Mouse (Mus musculus): ENCODE measurements around the gene Fkbp5.

The Fkbp5 gene

DNA sequence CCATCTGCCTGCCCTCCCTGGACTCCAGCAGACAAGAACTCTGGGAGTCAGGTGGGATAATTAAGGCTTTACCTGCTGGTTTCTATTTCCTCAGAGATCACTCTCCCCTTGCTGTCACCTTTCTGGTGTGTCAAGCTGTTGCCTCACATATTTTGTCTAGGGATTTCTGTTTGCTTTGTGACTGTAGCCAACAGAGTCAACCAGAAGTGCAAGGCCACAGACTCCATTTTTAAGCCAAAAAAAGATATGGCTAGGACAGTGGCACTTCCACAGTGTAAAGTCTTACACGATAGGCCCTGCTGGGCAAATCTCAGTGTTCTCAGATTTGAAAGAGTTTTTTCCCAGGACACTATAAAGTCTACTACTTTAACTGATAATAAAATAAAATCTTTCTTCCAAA is 56.9 kb downstream of the Fkbp5 start:
- DNase-seq (ENCODE audit: inconsistent ontology term), result no peak

DNA sequence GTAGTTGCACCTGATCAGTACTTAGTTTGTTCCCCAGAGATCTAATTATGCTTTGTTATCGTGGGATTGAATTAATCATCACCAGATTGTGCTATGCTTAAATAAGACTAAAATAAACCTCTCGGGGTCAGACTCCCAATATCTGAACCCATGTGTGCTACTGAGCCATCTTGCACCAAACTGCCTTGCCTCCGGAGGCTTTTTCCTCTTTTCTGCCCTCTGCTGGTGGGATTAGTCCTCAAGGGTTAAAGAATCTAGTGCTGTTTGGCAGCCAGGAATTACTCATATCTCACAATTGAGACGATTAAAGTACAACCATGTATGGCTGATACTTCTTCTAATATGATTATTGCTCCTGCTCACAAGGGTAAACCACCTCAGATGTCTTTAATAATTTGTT is 62.2 kb downstream of the Fkbp5 start:
- DNase-seq (ENCODE audit: inconsistent ontology term), result no peak

DNA sequence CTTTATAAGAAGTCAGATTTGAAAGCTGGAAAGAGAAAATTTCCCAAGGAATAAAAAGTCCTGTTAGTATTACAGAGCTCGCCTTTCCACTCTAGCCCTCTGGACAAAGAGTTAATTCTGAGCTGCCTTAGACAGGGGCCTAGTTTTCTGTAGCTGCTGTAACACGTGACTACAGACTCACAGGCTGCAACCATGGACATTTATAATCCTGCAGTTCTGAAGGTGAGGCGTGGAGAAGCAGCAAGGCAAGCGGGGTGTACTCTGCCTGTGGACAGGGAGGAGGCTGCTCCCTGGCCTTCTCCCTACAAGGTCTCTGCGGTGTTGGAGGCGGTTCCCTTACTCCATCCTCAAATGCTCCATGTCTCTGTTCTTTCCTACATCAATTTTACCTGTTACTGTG is 64.4 kb downstream of the Fkbp5 start:
- no peak for DNase-seq (ENCODE audit: inconsistent ontology term)

DNA sequence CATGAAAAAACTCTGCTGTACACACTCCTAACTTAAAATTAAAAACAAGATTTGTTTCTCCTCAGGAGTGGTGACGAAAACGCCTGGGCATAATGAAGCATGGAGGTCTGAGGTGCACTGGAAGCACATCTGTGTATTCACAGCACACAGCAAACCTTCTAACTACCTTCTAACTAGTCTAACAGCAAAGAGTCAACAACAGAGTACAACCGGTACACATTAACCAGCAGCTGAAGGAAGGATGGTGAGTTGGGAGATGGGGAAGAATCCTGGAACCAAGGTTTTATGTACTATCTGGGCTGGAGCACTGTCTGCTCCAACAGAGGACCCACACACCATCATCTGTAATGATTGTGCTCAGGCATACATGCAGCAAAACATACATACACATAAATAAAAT is 65.4 kb downstream of the Fkbp5 start:
- no peak for DNase-seq (ENCODE audit: inconsistent ontology term)

DNA sequence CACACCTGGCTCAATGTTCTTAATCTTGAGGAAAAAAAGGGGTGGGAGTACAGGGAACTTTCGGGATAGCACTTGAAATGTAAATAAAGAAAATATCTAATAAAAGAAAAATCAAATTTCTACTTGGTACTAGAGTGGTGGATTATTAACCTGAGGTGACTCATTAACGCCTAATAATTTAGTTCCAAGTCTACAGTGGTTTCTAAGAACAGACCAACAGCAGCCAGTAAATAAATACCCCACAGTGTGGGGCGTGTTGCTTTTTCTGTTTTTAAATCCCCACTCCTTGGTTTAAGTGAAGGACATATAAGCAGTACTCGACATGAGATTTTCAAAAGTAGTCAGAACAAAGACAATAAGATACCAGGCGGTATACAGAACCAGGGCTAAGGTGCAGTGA is 65.8 kb downstream of the Fkbp5 start:
- no peak for DNase-seq (ENCODE audit: inconsistent ontology term)

DNA sequence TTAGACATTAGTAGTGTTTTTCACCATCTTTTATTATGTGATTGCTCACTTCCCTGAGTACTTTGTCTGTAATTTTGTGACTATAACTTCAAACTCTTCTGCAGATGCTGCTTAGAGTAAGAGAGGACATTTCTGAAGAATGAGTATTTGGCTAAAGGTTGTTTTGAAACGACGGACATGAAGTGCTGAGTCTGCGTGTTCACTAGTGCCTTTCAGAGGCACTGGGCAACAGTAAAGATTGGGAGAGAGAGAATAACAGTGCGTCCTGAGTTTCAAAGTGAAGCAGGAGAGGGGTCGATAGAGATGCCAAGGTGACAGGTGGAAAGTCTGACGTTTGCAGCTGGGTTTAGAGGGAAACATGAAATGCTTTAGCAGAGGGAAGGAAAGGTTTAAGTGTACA is 69.1 kb downstream of the Fkbp5 start:
- DNase-seq (ENCODE audit: inconsistent ontology term), result no peak

DNA sequence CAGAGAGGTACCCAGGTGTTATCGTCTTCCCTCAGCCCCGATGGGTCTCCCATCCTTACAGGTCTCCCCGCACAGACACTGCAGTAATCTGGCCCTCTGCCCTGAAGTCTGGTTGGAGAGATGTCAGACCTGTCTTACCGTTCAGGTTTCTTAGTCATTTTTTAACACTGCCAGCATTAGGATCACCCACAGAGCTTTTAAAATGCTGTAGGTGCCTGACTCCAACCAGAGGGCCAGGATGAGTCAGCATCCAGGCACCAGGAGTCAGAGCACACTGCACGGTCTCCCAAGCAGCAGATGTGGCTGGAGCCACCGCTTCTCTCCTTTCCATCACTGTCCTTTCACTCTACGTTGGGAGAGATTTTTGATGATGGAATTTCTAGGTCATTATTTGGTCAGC is 69.5 kb downstream of the Fkbp5 start:
- DNase-seq (ENCODE audit: inconsistent ontology term), result no peak

DNA sequence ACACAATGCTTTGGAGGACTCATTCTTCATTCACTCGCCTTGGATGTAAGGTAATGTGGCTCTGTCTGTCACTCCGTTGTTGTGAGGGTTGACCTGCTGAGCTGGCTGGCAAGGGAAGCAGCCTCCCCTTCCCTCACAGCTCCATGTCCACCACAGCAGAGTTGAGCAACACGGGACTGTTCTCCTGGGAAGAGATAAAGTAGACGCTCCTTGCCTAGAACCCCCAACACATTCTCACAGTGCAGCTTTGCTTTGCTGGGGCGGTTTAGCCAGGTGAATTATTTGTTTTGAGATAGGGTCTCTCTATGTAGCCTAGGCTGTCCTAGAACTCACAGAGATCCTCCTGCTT is 70.5 kb downstream of the Fkbp5 start:
- DNase-seq (ENCODE audit: inconsistent ontology term), result no peak

DNA sequence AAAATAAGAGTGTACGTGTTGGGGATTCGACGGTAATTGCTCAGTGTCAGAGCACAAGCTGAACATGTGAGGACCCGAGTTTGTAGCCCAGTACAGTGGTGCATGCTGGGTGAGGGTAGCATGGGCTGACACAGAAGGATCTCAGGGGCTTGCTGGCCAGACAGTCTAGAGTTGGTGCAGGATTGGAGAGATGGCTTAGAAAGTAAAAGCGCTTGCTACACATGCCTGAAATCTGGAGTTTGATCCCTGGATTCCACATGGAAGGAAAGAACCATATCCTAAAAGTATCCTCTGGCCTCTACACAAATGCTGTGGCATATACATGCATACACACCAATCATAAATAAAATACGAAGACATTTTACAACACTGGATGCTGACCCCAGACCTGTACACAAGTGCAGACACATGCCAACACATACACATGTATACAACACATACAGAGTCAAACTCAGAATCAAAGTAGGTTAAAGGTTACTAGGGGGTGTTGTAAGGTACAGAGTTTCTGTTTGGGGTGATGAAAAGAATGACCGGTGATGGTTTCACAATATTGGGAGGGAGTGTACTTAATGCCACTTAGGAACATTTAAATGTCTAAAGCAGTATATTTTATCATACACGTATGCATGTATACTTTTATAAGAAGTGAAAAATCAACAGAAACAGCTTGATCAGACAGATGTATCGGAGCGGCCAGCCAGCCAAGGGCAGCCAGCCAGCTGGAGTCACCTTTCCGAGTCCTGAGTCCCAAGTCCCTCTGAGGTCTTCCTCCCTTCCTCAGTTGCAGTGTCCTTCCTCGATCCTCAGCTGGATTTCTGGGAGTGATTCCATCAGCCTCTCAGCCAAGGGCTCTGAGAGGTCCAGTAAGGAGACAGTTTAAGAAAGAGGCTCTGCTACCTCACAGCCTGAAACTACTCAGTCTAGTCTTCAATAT is 71.2 kb downstream of the Fkbp5 start:
- no peak for DNase-seq (ENCODE audit: inconsistent ontology term)

DNA sequence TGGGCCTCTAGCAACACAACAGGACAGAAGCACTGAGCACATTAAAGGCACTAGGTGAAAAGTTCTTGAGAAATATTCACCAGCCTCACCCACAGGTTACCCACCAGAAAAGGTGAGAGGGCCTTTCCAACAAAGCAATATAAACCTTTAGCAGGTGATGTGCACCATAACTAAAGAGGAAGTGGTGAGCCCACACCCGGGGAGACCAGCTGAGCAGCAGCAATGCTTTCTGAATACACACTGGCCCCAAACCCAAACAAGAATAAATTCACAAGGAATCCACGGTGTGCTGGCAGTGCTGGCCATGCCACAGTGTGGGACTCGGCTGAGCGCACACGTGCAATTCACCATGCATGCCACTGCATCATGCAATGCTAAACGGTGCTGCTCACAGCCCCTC is 74.7 kb downstream of the Fkbp5 start:
- no peak for DNase-seq (ENCODE audit: inconsistent ontology term)

DNA sequence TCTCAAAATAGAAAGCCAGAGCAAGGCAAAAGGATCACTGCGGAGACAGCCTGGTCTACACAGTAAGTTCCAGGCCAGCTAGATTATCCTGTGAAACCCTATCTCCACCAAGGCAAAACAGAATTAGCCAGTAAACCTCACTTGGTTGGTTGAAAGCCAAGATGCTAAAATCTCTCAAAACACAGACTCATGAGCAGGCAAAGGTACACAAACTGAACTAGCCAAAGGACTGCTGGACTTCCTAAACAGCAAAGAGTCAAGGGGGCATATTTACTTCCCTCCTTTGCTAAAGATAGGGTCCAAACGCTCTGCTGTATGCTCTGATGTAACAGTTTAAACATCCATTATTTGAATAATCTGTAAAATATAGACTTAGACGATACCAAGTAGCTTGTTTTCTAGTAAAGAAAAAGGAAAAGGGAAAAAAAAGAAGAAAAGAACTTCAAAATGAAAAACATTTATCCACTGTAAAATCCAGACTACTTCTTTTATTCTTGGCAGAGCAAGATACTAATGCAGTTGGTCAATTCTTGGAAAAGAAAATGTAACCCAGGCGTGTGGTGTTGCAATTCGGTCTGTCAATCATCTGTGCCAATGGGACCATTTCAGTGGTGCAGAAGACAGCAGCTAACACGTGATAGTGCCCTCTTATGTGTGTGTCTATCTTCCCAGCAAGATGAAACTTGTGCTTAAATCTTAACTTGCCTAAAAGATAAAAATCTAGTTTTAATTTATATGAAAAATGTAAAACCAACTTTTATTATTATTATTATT is 78.8 kb downstream of the Fkbp5 start:
- no peak for DNase-seq (ENCODE audit: inconsistent ontology term)

DNA sequence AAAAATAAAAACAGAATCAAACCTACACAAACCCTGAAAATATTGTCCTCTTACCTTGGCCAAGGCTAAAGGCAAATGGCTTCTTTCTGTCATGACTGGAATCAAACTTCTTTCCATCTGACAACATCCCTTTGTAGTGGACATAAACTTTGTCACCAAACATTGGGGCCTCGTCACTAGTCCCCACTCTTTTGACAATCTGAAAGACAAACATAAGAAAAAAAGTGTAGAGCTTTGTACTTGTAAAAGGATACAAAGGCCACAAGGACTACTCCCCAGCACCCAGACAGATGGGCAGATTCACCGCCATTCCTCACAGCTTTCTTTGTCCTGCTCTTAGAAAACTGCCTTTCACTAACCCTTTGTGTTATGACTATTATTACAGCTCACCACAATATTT is 79.4 kb downstream of the Fkbp5 start:
- DNase-seq (ENCODE audit: inconsistent ontology term), result no peak

DNA sequence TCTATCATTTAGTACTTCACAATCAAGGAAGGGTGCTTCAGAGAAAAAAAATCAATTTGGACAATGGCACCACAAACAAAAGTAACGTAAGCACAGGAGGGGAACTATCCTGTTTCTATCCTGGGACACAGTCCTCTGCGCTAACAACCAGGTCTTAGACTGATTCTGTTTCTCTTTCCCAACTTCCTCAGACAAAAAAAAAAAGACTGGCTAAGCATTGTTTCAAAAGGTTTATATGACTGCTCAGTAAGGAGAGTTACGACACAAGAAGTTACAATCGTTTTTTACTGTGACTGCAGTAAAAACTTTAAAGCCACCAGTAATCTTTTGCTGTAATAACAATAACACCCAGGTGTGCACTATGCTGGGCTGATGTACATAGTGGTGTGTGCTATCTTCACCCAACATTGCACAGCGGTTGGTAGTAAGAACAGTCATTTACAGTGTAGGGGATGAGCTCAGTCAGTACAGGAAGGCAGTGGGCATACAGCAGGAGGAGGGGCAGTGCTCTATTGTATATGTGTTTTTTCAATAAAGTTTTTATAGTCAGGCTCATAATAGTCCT is 82.3 kb downstream of the Fkbp5 start:
- no peak for DNase-seq (ENCODE audit: inconsistent ontology term)

DNA sequence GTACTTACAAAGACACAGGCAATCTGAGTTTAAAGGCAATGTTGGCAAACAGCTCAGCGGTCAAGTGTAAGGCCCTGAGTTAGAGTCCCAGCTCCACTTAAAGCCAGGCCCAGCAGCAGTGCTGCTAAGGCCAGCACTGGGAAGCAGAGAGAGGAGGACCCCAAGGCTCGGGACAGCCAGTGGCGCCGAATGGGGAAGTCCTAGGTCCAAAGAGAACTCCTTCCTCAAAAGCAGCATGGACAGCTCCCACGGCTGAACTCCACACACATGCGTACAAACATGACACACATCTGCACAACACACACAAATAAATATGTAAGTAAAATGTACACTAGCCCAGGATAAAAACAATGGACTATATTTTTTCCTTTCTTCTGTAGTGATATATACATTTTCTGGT is 84.3 kb downstream of the Fkbp5 start:
- DNase-seq (ENCODE audit: inconsistent ontology term), result no peak

DNA sequence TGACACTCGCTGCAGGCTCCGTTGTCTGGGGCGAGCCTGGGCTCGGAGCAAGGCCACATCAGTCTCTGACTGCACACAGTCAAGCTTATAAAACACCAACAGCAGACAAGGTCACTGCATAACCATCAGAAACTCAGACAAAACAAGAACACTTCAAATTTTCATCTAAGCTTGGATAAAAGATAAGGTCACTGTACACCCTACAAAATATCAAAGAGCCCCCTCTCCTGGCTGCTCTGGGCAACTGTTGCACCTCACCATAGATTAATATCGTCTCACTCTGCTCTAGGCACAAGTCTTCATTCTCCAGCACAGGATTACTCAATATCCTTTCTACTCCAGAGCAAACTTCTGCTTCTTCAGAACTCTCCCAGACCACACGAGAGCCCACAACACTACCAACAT is 85.4 kb downstream of the Fkbp5 start:
- no peak for DNase-seq (ENCODE audit: inconsistent ontology term)

DNA sequence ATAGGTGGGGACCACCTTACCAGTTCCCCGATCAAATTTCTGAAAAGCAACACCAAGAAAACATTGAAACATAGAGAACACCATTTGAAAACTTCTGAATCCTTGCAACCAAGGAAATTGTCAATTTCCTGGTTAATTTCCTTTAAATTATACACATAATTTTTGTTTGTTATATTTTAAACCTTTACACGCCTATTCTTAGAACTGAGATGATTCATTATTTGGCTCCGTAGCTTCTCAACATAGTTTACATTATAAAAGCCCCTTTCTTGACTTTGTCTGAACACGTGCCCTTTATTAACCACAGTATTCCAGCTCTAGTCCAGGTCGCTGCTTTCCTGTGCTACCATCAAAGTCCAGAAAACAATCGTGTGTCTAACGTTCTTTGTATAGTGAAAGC is 86.3 kb downstream of the Fkbp5 start:
- no peak for DNase-seq (ENCODE audit: inconsistent ontology term)

DNA sequence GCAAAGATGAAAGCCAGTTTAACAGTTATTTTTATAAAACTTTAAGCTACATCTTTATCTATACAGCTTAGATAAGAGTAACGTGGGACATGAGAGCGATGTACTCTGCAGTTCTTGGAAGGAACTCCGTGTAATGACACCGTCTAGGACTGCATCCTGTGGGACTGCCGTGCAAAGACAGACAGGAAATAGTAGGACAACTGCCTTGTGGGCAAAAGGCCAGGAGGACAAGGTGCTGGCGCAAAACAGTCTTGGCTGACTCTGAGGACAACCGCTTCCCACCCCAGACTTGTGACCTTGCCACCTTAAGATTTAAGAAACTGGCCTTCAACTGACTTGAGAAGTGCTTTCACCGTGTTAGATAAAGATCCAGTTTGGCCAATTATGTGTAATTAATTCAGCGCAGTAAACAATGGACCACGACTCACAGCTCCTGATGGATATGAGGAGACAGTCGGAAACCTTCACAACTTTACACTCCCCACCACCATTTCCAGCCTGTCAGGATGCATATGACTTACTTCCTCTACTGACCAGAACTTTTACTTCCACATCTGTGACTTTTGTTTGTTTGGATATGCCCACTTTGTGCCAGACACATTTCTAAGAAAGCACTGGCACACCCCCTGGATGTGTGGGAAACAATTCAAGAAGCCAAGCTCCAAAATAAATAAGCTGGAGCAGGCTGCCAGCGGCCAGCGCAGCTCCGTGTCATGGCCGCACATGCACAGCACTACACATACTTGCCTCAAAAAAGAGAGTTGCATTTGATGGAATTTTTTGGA is 88.7 kb downstream of the Fkbp5 start:
- no peak for DNase-seq (ENCODE audit: inconsistent ontology term)

DNA sequence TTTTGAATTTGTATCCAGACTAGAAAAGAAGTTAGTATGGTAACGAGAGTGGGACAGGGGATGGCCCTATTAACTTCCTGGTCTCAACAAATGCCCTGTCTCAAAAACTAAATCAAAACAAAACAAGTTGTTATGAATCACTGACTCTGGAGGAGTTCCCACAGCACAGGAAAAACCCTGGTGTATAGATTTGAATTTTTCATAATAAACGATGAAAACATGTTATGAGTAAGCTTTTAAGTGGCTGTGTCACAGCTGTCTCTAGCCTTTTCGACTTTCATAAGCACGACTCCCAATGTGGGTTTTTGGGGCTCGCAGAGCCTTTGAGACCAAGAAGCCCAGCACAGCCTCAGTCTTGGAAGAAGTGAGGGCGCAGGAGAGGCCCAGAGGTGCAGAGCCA is 89.7 kb downstream of the Fkbp5 start:
- DNase-seq (ENCODE audit: inconsistent ontology term), result no peak

DNA sequence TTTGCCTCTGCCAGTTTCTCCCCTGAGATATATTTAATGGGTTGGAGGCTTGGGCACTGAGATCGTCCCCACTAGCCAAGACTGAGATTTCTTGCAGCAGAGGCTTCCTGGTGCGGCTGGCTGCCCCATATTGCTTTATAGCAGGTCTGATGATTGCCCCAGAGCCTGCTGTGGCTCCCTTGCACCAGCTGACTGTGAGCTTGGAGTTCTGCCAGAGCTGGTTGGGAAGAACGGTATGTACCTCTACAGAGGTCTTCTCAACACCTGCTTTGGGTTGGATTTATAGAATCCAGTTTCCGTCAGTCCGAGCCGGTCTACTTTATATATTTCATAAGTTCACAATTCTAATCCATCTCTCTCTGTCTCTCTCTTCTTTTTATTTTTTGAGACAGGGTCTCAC is 93.0 kb downstream of the Fkbp5 start:
- DNase-seq (ENCODE audit: inconsistent ontology term), result no peak

DNA sequence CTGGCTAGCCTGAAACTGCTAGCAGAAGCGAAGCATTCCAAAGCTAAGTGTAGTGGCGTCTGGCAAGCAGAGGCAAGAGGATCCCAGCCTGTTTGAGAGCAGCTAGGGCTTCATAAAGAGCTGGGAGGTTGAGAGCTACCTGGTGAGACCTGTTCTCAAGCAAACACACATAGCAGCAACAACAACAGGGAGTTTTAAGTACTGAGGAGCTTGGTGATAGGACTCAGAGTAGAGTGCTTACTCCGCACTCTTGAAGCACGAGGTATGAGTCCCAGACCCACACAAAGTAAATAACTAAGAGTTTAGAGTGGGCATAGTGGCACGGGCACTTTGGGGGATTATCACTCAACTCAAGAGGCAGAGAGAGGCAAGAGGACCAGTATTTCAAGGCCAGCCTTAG is 96.3 kb downstream of the Fkbp5 start:
- no peak for DNase-seq (ENCODE audit: inconsistent ontology term)

DNA sequence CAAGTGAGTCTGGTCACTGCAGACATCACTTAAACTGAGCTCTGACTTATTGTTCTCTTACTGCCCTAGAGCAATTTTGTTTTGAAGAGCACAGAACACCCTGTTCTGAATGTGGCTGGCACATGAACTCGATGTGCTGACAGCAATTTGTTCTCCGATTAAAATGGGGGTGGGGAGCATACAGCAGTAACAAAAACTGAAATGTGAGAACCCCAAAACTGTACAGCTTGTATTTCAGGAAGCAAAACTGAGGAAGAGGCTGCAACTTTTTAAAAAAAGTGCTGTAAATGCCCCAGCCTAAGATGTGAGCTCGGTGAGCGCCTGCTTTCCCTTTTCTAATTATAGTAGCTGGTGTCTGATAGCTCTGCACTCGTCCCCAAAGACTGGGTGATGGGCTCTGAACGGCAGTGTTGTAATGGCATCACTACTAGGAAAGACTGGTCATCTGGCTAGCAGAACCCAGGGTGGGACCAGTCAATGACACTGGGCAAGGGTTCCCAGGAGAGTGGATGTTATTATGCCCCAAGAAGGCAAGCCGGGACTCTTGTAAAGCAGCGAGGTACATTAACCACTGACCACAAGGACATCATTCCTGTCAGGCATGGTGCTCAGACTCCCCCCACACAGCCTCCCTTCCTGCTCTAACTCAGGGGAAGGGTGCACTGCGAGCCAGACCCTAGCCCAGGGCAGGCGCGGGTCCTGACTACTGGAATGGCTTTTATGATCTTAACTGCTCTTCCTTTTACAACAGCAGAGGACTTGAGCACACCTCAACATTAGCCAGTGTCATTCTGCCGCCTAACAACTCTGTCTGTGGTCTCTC is 96.9 kb downstream of the Fkbp5 start:
- DNase-seq (ENCODE audit: inconsistent ontology term), result no peak

Data from Muller cell, postnatal 12 days (primary cell).